Mouse (Mus musculus): Measurements from ENCODE around the gene Gfi1b. TPM values are rescaled to one million over a fixed set of nuclear protein-coding genes. Genes with fewer than 3 reads are reported as not detected.

Gene Gfi1b
- polyA plus RNA-seq, 1 experiment = not detected

- H3ac ChIP-seq (ENCODE audit: control insufficient read depth, insufficient read length, low read depth) = no peak overlapping the region
- no peaks in the 10 kb centered on the region for H3K79me3 ChIP-seq (ENCODE audit: low read depth)
- no peak for TF ChIP-seq CTCF (IDR thresholded peaks at IDR 0.05; ENCODE audit: control insufficient read depth, insufficient read depth, insufficient read length)
- no peaks in the 10 kb centered on the region for H3K79me2 ChIP-seq (ENCODE audit: control insufficient read depth, insufficient read depth)
- H3K27me3 ChIP-seq (ENCODE audit: control insufficient read depth, insufficient read depth, insufficient read length) = peaks cover 11% of the 10 kb centered on the region
- H3K4me3 ChIP-seq (ENCODE audit: insufficient read depth, poor library complexity, severe bottlenecking) = no peak overlapping the region
- H3K36me3 ChIP-seq (ENCODE audit: control insufficient read depth, insufficient read depth) = no peaks in the 10 kb centered on the region
These were observed 10.4 kb downstream of the Gfi1b start for GRCm38 (mm10) chr2:28611407-28611787.

GRCm38 (mm10) chr2:28610716-28611406 is 10.9 kb downstream of the Gfi1b start:
- H3K36me3 ChIP-seq (ENCODE audit: control insufficient read depth, insufficient read depth) = no peaks in the 10 kb centered on the region
- H3ac ChIP-seq (ENCODE audit: control insufficient read depth, insufficient read length, low read depth) = no peak overlapping the region
- TF ChIP-seq CTCF (IDR thresholded peaks at IDR 0.05; ENCODE audit: control insufficient read depth, insufficient read depth, insufficient read length) (no peak), CEBPB (IDR thresholded peaks at IDR 0.05; ENCODE audit: low read depth) (no peak), MYOG (IDR thresholded peaks at IDR 0.05; ENCODE audit: control insufficient read depth, extremely low read depth, insufficient read length) (no peak), FOSL1 (IDR thresholded peaks at IDR 0.05; ENCODE audit: insufficient read depth, low read length, poor library complexity, severe bottlenecking) (no peak), USF1 (IDR thresholded peaks at IDR 0.05; ENCODE audit: low read depth) (no peak), MAX (IDR thresholded peaks at IDR 0.05) (no peak), MYOD1 (IDR thresholded peaks at IDR 0.05; ENCODE audit: control insufficient read depth, insufficient read length, low read depth) (no peak)
- H3K4me3 ChIP-seq (ENCODE audit: insufficient read depth, poor library complexity, severe bottlenecking) = no peak overlapping the region
- no peaks in the 10 kb centered on the region for H3K79me2 ChIP-seq (ENCODE audit: control insufficient read depth, insufficient read depth)
- H3K79me3 ChIP-seq (ENCODE audit: low read depth) = no peaks in the 10 kb centered on the region
- H3K27me3 ChIP-seq (ENCODE audit: control insufficient read depth, insufficient read depth, insufficient read length) = peaks cover 11% of the 10 kb centered on the region

GRCm38 (mm10) chr2:28609851-28610250 is 11.9 kb downstream of the Gfi1b start:
- H3ac ChIP-seq (ENCODE audit: control insufficient read depth, insufficient read length, low read depth) = no peak overlapping the region
- peaks cover 6% of the 10 kb centered on the region for H3K27me3 ChIP-seq (ENCODE audit: control insufficient read depth, insufficient read depth, insufficient read length)
- H3K79me2 ChIP-seq (ENCODE audit: control insufficient read depth, insufficient read depth) = no peaks in the 10 kb centered on the region
- no peak for TF ChIP-seq CEBPB (IDR thresholded peaks at IDR 0.05; ENCODE audit: low read depth)
- TF ChIP-seq FOSL1 (IDR thresholded peaks at IDR 0.05; ENCODE audit: insufficient read depth, low read length, poor library complexity, severe bottlenecking) = no peak
- no peak for TF ChIP-seq MAX (IDR thresholded peaks at IDR 0.05)
- no peak for TF ChIP-seq CTCF (IDR thresholded peaks at IDR 0.05; ENCODE audit: control insufficient read depth, insufficient read depth, insufficient read length)
- no peak for TF ChIP-seq USF1 (IDR thresholded peaks at IDR 0.05; ENCODE audit: low read depth)
- TF ChIP-seq MYOG (IDR thresholded peaks at IDR 0.05; ENCODE audit: control insufficient read depth, extremely low read depth, insufficient read length) = no peak
- no peak for TF ChIP-seq MYOD1 (IDR thresholded peaks at IDR 0.05; ENCODE audit: control insufficient read depth, insufficient read length, low read depth)
- H3K36me3 ChIP-seq (ENCODE audit: control insufficient read depth, insufficient read depth) = no peaks in the 10 kb centered on the region
- no peaks in the 10 kb centered on the region for H3K79me3 ChIP-seq (ENCODE audit: low read depth)
- H3K4me3 ChIP-seq (ENCODE audit: insufficient read depth, poor library complexity, severe bottlenecking) = no peak overlapping the region

GRCm38 (mm10) chr2:28607341-28608165 is 14.2 kb downstream of the Gfi1b start:
- H3K36me3 ChIP-seq (ENCODE audit: control insufficient read depth, insufficient read depth) = no peaks in the 10 kb centered on the region
- H3K79me3 ChIP-seq (ENCODE audit: low read depth) = no peaks in the 10 kb centered on the region
- H3K79me2 ChIP-seq (ENCODE audit: control insufficient read depth, insufficient read depth) = no peaks in the 10 kb centered on the region
- TF ChIP-seq CEBPB (IDR thresholded peaks at IDR 0.05; ENCODE audit: low read depth) (no peak), USF1 (IDR thresholded peaks at IDR 0.05; ENCODE audit: low read depth) (no peak), MYOG (IDR thresholded peaks at IDR 0.05; ENCODE audit: control insufficient read depth, extremely low read depth, insufficient read length) (no peak), FOSL1 (IDR thresholded peaks at IDR 0.05; ENCODE audit: insufficient read depth, low read length, poor library complexity, severe bottlenecking) (no peak), MYOD1 (IDR thresholded peaks at IDR 0.05; ENCODE audit: control insufficient read depth, insufficient read length, low read depth) (no peak), MAX (IDR thresholded peaks at IDR 0.05) (no peak), CTCF (IDR thresholded peaks at IDR 0.05; ENCODE audit: control insufficient read depth, insufficient read depth, insufficient read length) (no peak)
- H3K27me3 ChIP-seq (ENCODE audit: control insufficient read depth, insufficient read depth, insufficient read length) = no peaks in the 10 kb centered on the region
- H3K4me3 ChIP-seq (ENCODE audit: insufficient read depth, poor library complexity, severe bottlenecking) = no peak overlapping the region
- no peak overlapping the region for H3ac ChIP-seq (ENCODE audit: control insufficient read depth, insufficient read length, low read depth)

- Histone ChIP-seq H3K4me3 (ENCODE audit: insufficient read depth, poor library complexity, severe bottlenecking) (no peak overlapping the region), H3K79me2 (ENCODE audit: control insufficient read depth, insufficient read depth) (no peaks in the 10 kb centered on the region), H3K79me3 (ENCODE audit: low read depth) (no peaks in the 10 kb centered on the region), H3K36me3 (ENCODE audit: control insufficient read depth, insufficient read depth) (no peaks in the 10 kb centered on the region), H3ac (ENCODE audit: control insufficient read depth, insufficient read length, low read depth) (no peak overlapping the region), H3K27me3 (ENCODE audit: control insufficient read depth, insufficient read depth, insufficient read length) (no peaks in the 10 kb centered on the region)
- no peak for TF ChIP-seq CTCF (IDR thresholded peaks at IDR 0.05; ENCODE audit: control insufficient read depth, insufficient read depth, insufficient read length)
- no peak for TF ChIP-seq USF1 (IDR thresholded peaks at IDR 0.05; ENCODE audit: low read depth)
- TF ChIP-seq MYOG (IDR thresholded peaks at IDR 0.05; ENCODE audit: control insufficient read depth, extremely low read depth, insufficient read length) = no peak
- TF ChIP-seq MYOD1 (IDR thresholded peaks at IDR 0.05; ENCODE audit: control insufficient read depth, insufficient read length, low read depth) = no peak
- TF ChIP-seq CEBPB (IDR thresholded peaks at IDR 0.05; ENCODE audit: low read depth) = no peak
These were observed 15.0 kb downstream of the Gfi1b start for GRCm38 (mm10) chr2:28606601-28607340.
